Mouse (Mus musculus): ENCODE data around the gene Trappc4. TPM values are rescaled to one million over a fixed set of nuclear protein-coding genes. Genes with fewer than 3 reads are reported as not detected.
"Not testable (repeated sequence)": the region's sequence is repeated elsewhere in the genome, so short reads cannot be mapped to it uniquely, and the experiment has no call there.

The Trappc4 gene
- total RNA-seq, 2 experiments from 2014 or later, result 70.5 to 75.0 TPM

DNA sequence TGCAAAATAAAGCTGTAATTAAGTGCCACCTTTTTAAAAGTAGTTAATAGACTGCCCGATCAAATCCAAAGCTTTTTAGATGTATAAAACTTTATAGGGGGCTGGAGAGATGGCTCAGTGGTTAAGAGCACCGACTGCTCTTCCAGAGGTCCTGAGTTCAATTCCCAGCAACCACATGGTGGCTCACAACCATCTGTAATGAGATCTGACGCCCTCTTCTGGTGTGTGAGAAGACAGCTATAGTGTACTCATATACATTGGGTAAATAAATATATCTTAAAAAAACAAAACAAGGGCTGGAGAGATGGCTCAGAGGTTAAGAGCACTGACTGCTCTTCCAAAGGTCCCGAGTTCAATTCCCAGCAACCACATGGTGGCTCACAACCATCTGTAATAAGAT, 45.5 kb downstream of the Trappc4 start:
- DNase-seq (ENCODE audit: low spot score in 2 of 2), result not testable (repeated sequence)

DNA sequence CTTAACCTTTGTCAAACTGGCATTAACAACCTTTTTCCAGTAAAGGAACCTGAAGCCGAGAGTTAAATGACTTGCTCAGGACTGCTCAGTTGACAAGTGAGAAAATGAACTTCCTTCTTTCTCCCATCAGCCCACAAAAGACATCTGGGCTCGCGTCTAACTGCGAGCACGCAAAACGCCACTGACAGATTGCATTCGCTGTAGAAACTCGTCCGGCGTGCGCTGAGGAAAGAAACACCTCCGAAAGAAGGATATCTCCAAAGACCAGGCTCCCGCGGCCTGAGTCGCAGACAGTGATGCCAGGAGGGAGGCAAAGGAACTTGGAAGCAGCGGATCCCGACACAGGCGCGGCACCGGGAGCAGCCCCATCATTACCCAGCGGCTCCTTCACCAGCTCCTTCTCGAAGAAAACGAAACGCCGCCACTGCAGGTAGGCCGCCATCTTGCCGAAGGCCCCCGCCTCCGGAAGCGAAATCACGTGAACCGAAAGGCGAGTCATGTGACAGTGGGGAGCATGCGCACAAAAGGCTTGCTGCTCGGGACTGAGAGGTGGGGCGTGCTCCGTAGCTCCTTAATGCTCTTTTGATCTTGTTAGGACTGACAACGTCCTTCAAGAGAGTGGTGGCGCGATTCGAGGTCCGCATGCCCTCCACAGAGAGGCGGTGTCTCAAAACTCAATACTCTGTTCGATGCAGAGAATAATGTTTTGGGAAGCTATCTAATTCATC, 46.0 kb downstream of the Trappc4 start, which contains the start of gene Vps11:
Gene Vps11 (minus strand): TSS at position 481 of the 728 bp plus-strand sequence.
- DNase-seq (ENCODE audit: low spot score in 2 of 2), result peak; percentile 90 to 93

GRCm38 (mm10) chr9:44357207-44357606, 50.2 kb downstream of the Trappc4 start:
- no peak for DNase-seq (ENCODE audit: low spot score in 2 of 2)

Small RNA genes lying within 50 kb of the gene (microRNA-seq; reads per million reads assigned to microRNA genes)
- gene Mir7085, result not detected

Other genes with a start within 250 kb of the Trappc4 start
- 10 to 100 TPM; 34.9 to 41.3 TPM for gene Cbl, start 173.6 kb downstream of the Trappc4 start, total RNA-seq (2021)
- 1 to 10 TPM; 3.4 to 4.6 TPM for gene Ccdc153, start 166.9 kb downstream of the Trappc4 start, total RNA-seq (2021)
- gene Pdzd3, start 156.1 kb downstream of the Trappc4 start, total RNA-seq (2021), result 1 to 10 TPM in 1 of 2 experiments, under 1 TPM in 1; 0.82 to 2.9 TPM
- 10 to 100 TPM; 31.8 to 35.5 TPM for gene Nlrx1, start 139.0 kb downstream of the Trappc4 start, total RNA-seq (2021)
- gene Abcg4, start 119.0 kb downstream of the Trappc4 start, total RNA-seq (2021), result 10 to 100 TPM; 38.1 to 57.0 TPM
- 10 to 100 TPM; 33.4 to 34.5 TPM for gene Hinfp, start 101.9 kb downstream of the Trappc4 start, total RNA-seq (2021)
- 10 to 100 TPM; 28.9 to 31.8 TPM for gene C2cd2l, start 87.3 kb downstream of the Trappc4 start, total RNA-seq (2021)
- 10 to 100 TPM; 32.3 to 36.2 TPM for gene Dpagt1, start 81.6 kb downstream of the Trappc4 start, total RNA-seq (2021)
- 100 to 1,000 TPM; 146 to 165 TPM for gene H2afx, start 72.9 kb downstream of the Trappc4 start, total RNA-seq (2021)
- 100 to 1,000 TPM; 118 to 136 TPM for gene Hmbs, start 63.4 kb downstream of the Trappc4 start, total RNA-seq (2021)
- 10 to 100 TPM; 65.2 to 73.1 TPM for gene Vps11, start 45.9 kb downstream of the Trappc4 start, total RNA-seq (2021)
- 100 to 1,000 TPM; 125 to 126 TPM for gene Hyou1, start 28.1 kb downstream of the Trappc4 start, total RNA-seq (2021)
- gene Slc37a4, start 10.7 kb downstream of the Trappc4 start, total RNA-seq (2021), result 10 to 100 TPM; 36.0 to 37.4 TPM
- 1,000 to 10,000 TPM; 1,559 to 1,677 TPM for gene Rps25, start 461 bp downstream of the Trappc4 start, total RNA-seq (2021)
- gene Ccdc84, start 11.0 kb upstream of the Trappc4 start, total RNA-seq (2021), result 10 to 100 TPM; 31.9 to 35.4 TPM
- not detected for gene Foxr1, start 33.5 kb upstream of the Trappc4 start, total RNA-seq (2021)
- gene Upk2, start 47.4 kb upstream of the Trappc4 start, total RNA-seq (2021), result not detected
- gene Bcl9l, start 75.2 kb upstream of the Trappc4 start, total RNA-seq (2021), result 10 to 100 TPM; 86.4 to 97.9 TPM
- gene Cxcr5, start 154.3 kb upstream of the Trappc4 start, total RNA-seq (2021), result under 1 TPM in 1 of 2 experiments, not detected in 1; 0.23 TPM
- gene Ddx6, start 197.3 kb upstream of the Trappc4 start, total RNA-seq (2021), result 100 to 1,000 TPM; 146 to 157 TPM

Measured in adrenal gland, postnatal 4 days (tissue).